Mouse (Mus musculus): ENCODE data around the gene Gm4131. TPM values are rescaled to one million over a fixed set of nuclear protein-coding genes. Genes with fewer than 3 reads are reported as not detected.

Gene Gm4131
- not detected for total RNA-seq (2023)

GRCm38 (mm10) chr14:62566821-62567220 lies at the start of gene Gm4131:
Gene Gm4131, minus strand, starts transcription at chr14:62566921.

GRCm38 (mm10) chr14:62555309-62555829 lies 11.4 kb downstream of the Gm4131 start, which contains the start of gene Fam124a:
Gene Fam124a, plus strand, starts transcription at chr14:62555737.

GRCm38 (mm10) chr14:62456239-62456747 lies 110.4 kb downstream of the Gm4131 start, which contains the start of gene Gucy1b2:
Gene Gucy1b2, minus strand, starts transcription at chr14:62456289.

Other genes starting within 250 kb of the Gm4131 start
- not detected for gene Gucy1b2, start 110.6 kb downstream of the Gm4131 start, total RNA-seq (2023)
- not detected for gene Fam124a, start 11.2 kb downstream of the Gm4131 start, total RNA-seq (2023)
- not detected for gene Serpine3, start 96.7 kb upstream of the Gm4131 start, total RNA-seq (2023)
- gene Ints6, start 194.2 kb upstream of the Gm4131 start, total RNA-seq (2023): 66.1 TPM